Mouse (Mus musculus) hindbrain, postnatal 0 days (tissue): ENCODE results near the gene Pfkfb2. TPM values are rescaled to one million over a fixed set of nuclear protein-coding genes. Genes with fewer than 3 reads are reported as not detected.
A peak's percentile ranks its signal among the peaks of the same experiment; 100 is the strongest.

ENCODE experiments used
- ATAC-seq: fragments of 200-750 bp; cut with Nextera tagmentation; 2 replicates; pipeline ENCODE4 v1.8.0; 2017; ENCODE audit warnings: mild to moderate bottlenecking, moderate TSS enrichment, moderate library complexity
- DNase-seq: peaks from one replicate; pipeline ENCODE4 v3.0.0-alpha.2; 2015; ENCODE audit warnings: low spot score
- H3K27ac ChIP-seq: fragments of 300-500 bp; sonication (generic); 2 replicates; pipeline ENCODE4 v1.5.1; 2014; ENCODE audit warnings: mild to moderate bottlenecking
- H3K27me3 ChIP-seq: fragments of 300-500 bp; sonication (generic); 2 replicates; pipeline ENCODE4 v1.6.1; 2014; ENCODE audit warnings: low read length, mixed read lengths; ENCODE audit not compliant: insufficient read depth
- H3K36me3 ChIP-seq: fragments of 300-500 bp; sonication (generic); 2 replicates; pipeline ENCODE4 v1.6.1; 2014; ENCODE audit warnings: low read length, mixed read lengths; ENCODE audit not compliant: insufficient read depth
- H3K4me1 ChIP-seq: fragments of 300-500 bp; sonication (generic); 2 replicates; pipeline ENCODE4 v1.6.1; 2014; ENCODE audit warnings: antibody characterized with exemption, low read length, mixed read lengths; ENCODE audit not compliant: insufficient read depth
- H3K4me2 ChIP-seq: fragments of 300-500 bp; sonication (generic); 2 replicates; pipeline ENCODE4 v1.6.1; 2014; ENCODE audit warnings: low read depth, mild to moderate bottlenecking, low read length, moderate library complexity, mixed read lengths
- H3K4me3 ChIP-seq: fragments of 300-500 bp; sonication (generic); 2 replicates; pipeline ENCODE4 v1.5.1; 2014; ENCODE audit warnings: low read length
- H3K9ac ChIP-seq: fragments of 300-500 bp; sonication (generic); replicated peaks from 2 replicates; pipeline ENCODE4 v1.6.1; 2014; ENCODE audit warnings: mild to moderate bottlenecking, low read length, moderate library complexity, mixed read lengths
- H3K9me3 ChIP-seq: fragments of 300-500 bp; sonication (generic); 2 replicates; pipeline ENCODE4 v1.6.1; 2016; ENCODE audit warnings: low read length, mixed read lengths
- CTCF ChIP-seq: IDR thresholded peaks from 2 replicates; pipeline ENCODE4 v1.5.1; 2016; ENCODE audit warnings: antibody characterized with exemption, control low read depth, low read depth
- WGBS: fragments of 180-500 bp; shearing (Covaris S2); extraction: QIAGEN DNeasy Blood & Tissue Kit; methylation state at CpG from one replicate; pipeline ENCODE4 v1.1.7; 2014; 5-methylcytosine and 5-hydroxymethylcytosine counted together
- polyA plus RNA-seq: library from polyadenylated mRNA; unstranded; fragments of >200 nt; fragmentation: Nextera tagmentation; extraction: Ambion mirVana; gene quantifications from 2 replicates; pipeline ENCODE4 v1.2.1, GENCODE M21; 2015
- total RNA-seq: library from RNA; depleted of rRNA; stranded (reverse); fragments of >200 nt; gene quantifications from 2 replicates; pipeline ENCODE4 v1.2.3, GENCODE M21; 2014; rRNA removed

Gene Pfkfb2
- total RNA-seq (23.6 and 30.0 TPM in 2 replicates), polyA plus RNA-seq (13.3 and 13.5 TPM in 2 replicates)

GRCm38 (mm10) chr1:130729153-130729552 is at the start of gene Pfkfb2:
Gene Pfkfb2 (minus strand): TSS chr1:130729253.
- H3K9me3 ChIP-seq = no peaks in the 10 kb centered on the region
- ATAC-seq (no peak), DNase-seq (no peak)
- H3K27ac ChIP-seq = no peak within 1 kb of the TSS
- no peak within 1 kb of the TSS for H3K4me3 ChIP-seq
- H3K27me3 ChIP-seq = no peaks in the 10 kb centered on the region
- peaks cover 4% of the 10 kb centered on the region; the same call in 1 of the 2 replicates for H3K4me1 ChIP-seq
- no peak within 1 kb of the TSS for H3K9ac ChIP-seq
- H3K36me3 ChIP-seq = no peaks in the 10 kb centered on the region
- no peak within 1 kb of the TSS for H3K4me2 ChIP-seq
- WGBS = 81% methylated on average over 2 of the region's 2 CpGs
- TF ChIP-seq CTCF = no peak

- peak; percentile 37; the same call in 1 of the 2 replicates for TF ChIP-seq CTCF
- H3K36me3 ChIP-seq = no peaks in the 10 kb centered on the region
- no peaks in the 10 kb centered on the region for H3K27me3 ChIP-seq
- H3K4me1 ChIP-seq = no peaks in the 10 kb centered on the region
- DNase-seq = no peak
- H3K4me2 ChIP-seq = no peak overlapping the region
- no peak overlapping the region for H3K4me3 ChIP-seq
- H3K9ac ChIP-seq = no peak overlapping the region
- no peak for ATAC-seq
- H3K27ac ChIP-seq = no peak overlapping the region
- WGBS = 79% methylated on average over 1 of the region's 1 CpGs
- H3K9me3 ChIP-seq = no peaks in the 10 kb centered on the region
Observed at GRCm38 (mm10) chr1:130776645-130777044, 47.6 kb upstream of the Pfkfb2 start.

- WGBS = 82% methylated on average over 7 of the region's 7 CpGs
- H3K4me1 ChIP-seq = no peaks in the 10 kb centered on the region
- DNase-seq (no peak), ATAC-seq (no peak)
- no peak for TF ChIP-seq CTCF
- no peak overlapping the region for H3K9ac ChIP-seq
- no peak overlapping the region for H3K4me3 ChIP-seq
- H3K4me2 ChIP-seq = no peak overlapping the region
- H3K36me3 ChIP-seq = no peaks in the 10 kb centered on the region
- no peaks in the 10 kb centered on the region for H3K9me3 ChIP-seq
- H3K27me3 ChIP-seq = no peaks in the 10 kb centered on the region
- H3K27ac ChIP-seq = no peak overlapping the region
Observed at GRCm38 (mm10) chr1:130775691-130776331, 46.8 kb upstream of the Pfkfb2 start.

GRCm38 (mm10) chr1:130775234-130775633 is 46.2 kb upstream of the Pfkfb2 start:
- Histone ChIP-seq H3K9me3 (no peaks in the 10 kb centered on the region), H3K36me3 (no peaks in the 10 kb centered on the region), H3K4me2 (no peak overlapping the region), H3K9ac (no peak overlapping the region), H3K27ac (no peak overlapping the region), H3K4me1 (no peaks in the 10 kb centered on the region), H3K4me3 (no peak overlapping the region), H3K27me3 (no peaks in the 10 kb centered on the region)
- TF ChIP-seq CTCF = no peak
- WGBS = 57% methylated on average over 2 of the region's 2 CpGs
- no peak for DNase-seq
- ATAC-seq = no peak

GRCm38 (mm10) chr1:130770981-130771494 is 42.0 kb upstream of the Pfkfb2 start:
- Histone ChIP-seq H3K4me2 (no peak overlapping the region), H3K4me3 (no peak overlapping the region), H3K9me3 (no peaks in the 10 kb centered on the region), H3K36me3 (no peaks in the 10 kb centered on the region), H3K27me3 (no peaks in the 10 kb centered on the region), H3K9ac (no peak overlapping the region), H3K4me1 (no peaks in the 10 kb centered on the region), H3K27ac (no peak overlapping the region)
- ATAC-seq = no peak
- WGBS = 73% methylated on average over 3 of the region's 3 CpGs
- DNase-seq = no peak
- no peak for TF ChIP-seq CTCF

GRCm38 (mm10) chr1:130770487-130770886 is 41.4 kb upstream of the Pfkfb2 start:
- TF ChIP-seq CTCF = no peak
- Histone ChIP-seq H3K4me1 (no peaks in the 10 kb centered on the region), H3K36me3 (no peaks in the 10 kb centered on the region), H3K9ac (no peak overlapping the region), H3K27ac (no peak overlapping the region), H3K4me3 (no peak overlapping the region), H3K4me2 (no peak overlapping the region), H3K27me3 (no peaks in the 10 kb centered on the region), H3K9me3 (no peaks in the 10 kb centered on the region)
- no peak for DNase-seq
- WGBS = 90% methylated on average over 4 of the region's 4 CpGs
- no peak for ATAC-seq

- Histone ChIP-seq H3K4me2 (no peak overlapping the region), H3K27ac (no peak overlapping the region), H3K36me3 (no peaks in the 10 kb centered on the region), H3K4me1 (no peaks in the 10 kb centered on the region), H3K9me3 (no peaks in the 10 kb centered on the region), H3K27me3 (no peaks in the 10 kb centered on the region), H3K4me3 (no peak overlapping the region), H3K9ac (no peak overlapping the region)
- ATAC-seq = no peak
- no peak for TF ChIP-seq CTCF
- no peak for DNase-seq
- WGBS = 67% methylated on average over 2 of the region's 2 CpGs
Observed at GRCm38 (mm10) chr1:130769925-130770324, 40.9 kb upstream of the Pfkfb2 start.
